Mouse (Mus musculus) heart, postnatal 0 days (tissue): Measurements from ENCODE around the gene Phactr2.

Experiments used
- CTCF ChIP-seq: IDR thresholded peaks from 2 replicates; pipeline ENCODE4 v1.5.1; 2016; ENCODE audit warnings: antibody characterized with exemption, control low read depth, low read depth
- EP300 ChIP-seq: IDR thresholded peaks from 2 replicates; pipeline ENCODE4 v1.6.1; 2016; ENCODE audit warnings: antibody characterized with exemption, low read depth

DNA sequence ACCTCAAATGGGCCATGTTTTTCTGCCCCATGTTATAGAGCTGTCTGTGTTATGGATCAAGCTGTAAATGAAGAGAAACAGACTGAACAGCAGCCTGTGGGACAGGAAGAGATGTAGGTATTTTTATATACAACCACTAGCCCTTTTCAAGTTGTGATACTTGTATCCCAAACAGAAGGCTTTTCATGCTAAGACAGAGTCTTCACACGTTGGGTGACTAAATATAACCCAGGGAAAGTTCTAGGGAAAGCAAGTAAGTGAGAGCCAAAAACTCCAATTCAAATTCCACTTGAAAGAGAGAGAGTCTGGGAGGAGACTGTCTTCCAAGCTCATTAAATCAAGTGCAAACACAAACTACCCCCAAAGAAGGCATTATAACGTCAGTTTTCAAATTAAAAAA lies 223.9 kb downstream of the Phactr2 start:
- TF ChIP-seq EP300 (no peak), CTCF (no peak)
